8 mouse cellular contexts compared by ENCODE assay signal in genomic region chr13:110882661-110883172, GRCm38 (mm10).
DNase-seq lines count a peak whose midpoint lies in the region; ATAC-seq and TF ChIP-seq lines count a peak whose summit lies in the region.
"Had no signal": no experiment of that assay in that cellular context is flagged by ENCODE, and none has a peak within 500 bp of the region (broad histone marks: within the 10 kb centered on the region; RNA-seq: fewer than 3 reads in every experiment).

No protein-coding gene starts in this region.

- H3K4me2 ChIP-seq in kidney, embryonic 15.5 days, result no peak overlapping the region; the same call in 1 of the 2 replicates
- no peak overlapping the region for H3K4me2 ChIP-seq in midbrain, embryonic 16.5 days (ENCODE audit: low read length)
- H3K4me2 ChIP-seq: liver, embryonic 13.5 days had no signal

- no peaks in the 10 kb centered on the region for H3K36me3 ChIP-seq in kidney, embryonic 15.5 days
- H3K36me3 ChIP-seq in midbrain, embryonic 16.5 days (ENCODE audit: control insufficient read depth, insufficient read depth, low read length), result no peaks in the 10 kb centered on the region
- H3K36me3 ChIP-seq: liver, embryonic 13.5 days had no signal

- H3K4me1 ChIP-seq in kidney, embryonic 15.5 days, result peaks cover 11% of the 10 kb centered on the region
- no peaks in the 10 kb centered on the region for H3K4me1 ChIP-seq in midbrain, embryonic 16.5 days (ENCODE audit: control insufficient read depth, insufficient read depth, low read length)
- H3K4me1 ChIP-seq: liver, embryonic 13.5 days had no signal

- no peak overlapping the region for H3K9ac ChIP-seq in kidney, embryonic 15.5 days
- H3K9ac ChIP-seq in midbrain, embryonic 16.5 days (ENCODE audit: low read depth, low read length), result no peak overlapping the region
- H3K9ac ChIP-seq: liver, embryonic 13.5 days had no signal

- no peaks in the 10 kb centered on the region for H3K9me3 ChIP-seq in kidney, embryonic 15.5 days (replicated peaks)
- no peaks in the 10 kb centered on the region for H3K9me3 ChIP-seq in midbrain, embryonic 16.5 days (replicated peaks; ENCODE audit: control insufficient read depth, low read length, poor library complexity, severe bottlenecking)
- H3K9me3 ChIP-seq: liver, embryonic 13.5 days had no signal

- 0 out of 2 replicates have a peak overlapping the region, but pooled peaks have one; percentile 5 for H3K27ac ChIP-seq in kidney, embryonic 15.5 days
- H3K27ac ChIP-seq in midbrain, embryonic 16.5 days (ENCODE audit: low read length), result no peak overlapping the region
- H3K27ac ChIP-seq: liver, embryonic 13.5 days had no signal

- H3K27me3 ChIP-seq in kidney, embryonic 15.5 days, result no peaks in the 10 kb centered on the region
- no peaks in the 10 kb centered on the region for H3K27me3 ChIP-seq in midbrain, embryonic 16.5 days (ENCODE audit: control insufficient read depth, insufficient read depth, low read depth, low read length)
- H3K27me3 ChIP-seq: liver, embryonic 13.5 days had no signal

- no peak for ATAC-seq in kidney, embryonic 15.5 days (replicated peaks; ENCODE audit: low FRiP score)
- ATAC-seq in activated CD4-positive, CD25-positive, alpha-beta regulatory T cell, adult 4 months, result no peak
- no peak for ATAC-seq in midbrain, embryonic 16.5 days

- no peak for TF ChIP-seq CTCF in brain, embryonic 14.5 days (IDR thresholded peaks at IDR 0.05; ENCODE audit: borderline replicate concordance, extremely low read depth, insufficient read depth, insufficient read length)

- no peak for DNase-seq in kidney, postnatal 25 days
- peak; percentile 58 for DNase-seq in brain, embryonic 14.5 days (ENCODE audit: low read depth)
- peak; percentile 37 for DNase-seq in heart, postnatal 4 days
- DNase-seq in right cerebral cortex, adult 2 months (ENCODE audit: low spot score in 2 of 2), result peak; percentile 56 to 60
- DNase-seq: liver, embryonic 13.5 days had no signal

- no peak overlapping the region for H3K4me3 ChIP-seq in kidney, embryonic 15.5 days (replicated peaks)
- H3K4me3 ChIP-seq in midbrain, embryonic 16.5 days (ENCODE audit: low read depth, low read length), result no peak overlapping the region
- H3K4me3 ChIP-seq: liver, embryonic 13.5 days had no signal

- no peak for TF ChIP-seq POLR2A in brain, embryonic 14.5 days (IDR thresholded peaks at IDR 0.05; ENCODE audit: borderline replicate concordance, extremely low read depth, insufficient read depth, insufficient read length, poor library complexity, severe bottlenecking)

- WGBS in kidney, embryonic 15.5 days, result 33% methylated on average over 10 of the region's 10 CpGs
- WGBS in midbrain, embryonic 16.5 days, result 82% methylated on average over 10 of the region's 10 CpGs

Comparison
In these comparisons a context has a peak if more than half of its experiments do, and no peak if none do; other contexts are left out.
1. DNase-seq: peak in brain, embryonic 14.5 days (single experiment), heart, postnatal 4 days (single experiment) and right cerebral cortex, adult 2 months (2 of 2); none in kidney, postnatal 25 days (0 of 2).